Mouse (Mus musculus) limb, embryonic 14.5 days (tissue): ENCODE measurements at regions not wholly inside any gene's neighbourhood (a gene's known extent, or its start where the extent isn't known, plus 50 kb on each side); places are given as distances from the start of the nearest gene placed in this dataset.

Source experiments
- ATAC-seq: fragments of 200-750 bp; cut with Nextera tagmentation; 2 replicates; pipeline ENCODE4 v1.8.0; 2017; ENCODE audit warnings: low read depth, moderate number of reproducible peaks, moderate TSS enrichment; ENCODE audit not compliant: low FRiP score
- DNase-seq: peaks from one replicate; pipeline ENCODE4 v3.0.0-alpha.2; 2015; ENCODE audit warnings: low spot score
- H3K27ac ChIP-seq: fragments of 300-500 bp; sonication (generic); replicated peaks from 2 replicates; pipeline ENCODE4 v1.5.1; 2014; ENCODE audit warnings: low read depth, mild to moderate bottlenecking, low read length, moderate library complexity, mixed read lengths
- H3K27me3 ChIP-seq: fragments of 300-500 bp; sonication (generic); 2 replicates; pipeline ENCODE4 v1.6.1; 2014; ENCODE audit warnings: low read length, mixed read lengths; ENCODE audit not compliant: control insufficient read depth, insufficient read depth
- H3K36me3 ChIP-seq: fragments of 300-500 bp; sonication (generic); 2 replicates; pipeline ENCODE4 v1.6.1; 2014; ENCODE audit warnings: mild to moderate bottlenecking, low read length, moderate library complexity, mixed read lengths; ENCODE audit not compliant: control insufficient read depth, insufficient read depth
- H3K4me1 ChIP-seq: fragments of 300-500 bp; sonication (generic); 2 replicates; pipeline ENCODE4 v1.6.1; 2014; ENCODE audit warnings: antibody characterized with exemption, low read length, mixed read lengths; ENCODE audit not compliant: control insufficient read depth, insufficient read depth
- H3K4me2 ChIP-seq: fragments of 300-500 bp; sonication (generic); replicated peaks from 2 replicates; pipeline ENCODE4 v1.6.1; 2014; ENCODE audit warnings: low read depth, mild to moderate bottlenecking, low read length, moderate library complexity; ENCODE audit not compliant: severe bottlenecking
- H3K4me3 ChIP-seq: fragments of 300-500 bp; sonication (generic); replicated peaks from 2 replicates; pipeline ENCODE4 v1.5.1; 2014; ENCODE audit warnings: low read length
- H3K9ac ChIP-seq: fragments of 300-500 bp; sonication (generic); 2 replicates; pipeline ENCODE4 v1.6.1; 2014; ENCODE audit warnings: mild to moderate bottlenecking, low read depth, low read length, moderate library complexity; ENCODE audit not compliant: severe bottlenecking
- H3K9me3 ChIP-seq: fragments of 300-500 bp; sonication (generic); 2 replicates; pipeline ENCODE4 v1.6.1; 2016; ENCODE audit warnings: low read length; ENCODE audit not compliant: control insufficient read depth
- POLR2A ChIP-seq: fragments of 200-500 bp; IDR thresholded peaks from 2 replicates; pipeline ENCODE4 v1.8.0; 2012; ENCODE audit warnings: inconsistent platforms, mild to moderate bottlenecking, moderate library complexity, borderline replicate concordance; ENCODE audit not compliant: insufficient read depth, insufficient read length; ENCODE audit errors: extremely low read depth
- WGBS: fragments of 180-500 bp; shearing (Covaris S2); extraction: QIAGEN DNeasy Blood & Tissue Kit; methylation state at CpG from one replicate; pipeline ENCODE4 v1.1.7; 2014; 5-methylcytosine and 5-hydroxymethylcytosine counted together

DNA sequence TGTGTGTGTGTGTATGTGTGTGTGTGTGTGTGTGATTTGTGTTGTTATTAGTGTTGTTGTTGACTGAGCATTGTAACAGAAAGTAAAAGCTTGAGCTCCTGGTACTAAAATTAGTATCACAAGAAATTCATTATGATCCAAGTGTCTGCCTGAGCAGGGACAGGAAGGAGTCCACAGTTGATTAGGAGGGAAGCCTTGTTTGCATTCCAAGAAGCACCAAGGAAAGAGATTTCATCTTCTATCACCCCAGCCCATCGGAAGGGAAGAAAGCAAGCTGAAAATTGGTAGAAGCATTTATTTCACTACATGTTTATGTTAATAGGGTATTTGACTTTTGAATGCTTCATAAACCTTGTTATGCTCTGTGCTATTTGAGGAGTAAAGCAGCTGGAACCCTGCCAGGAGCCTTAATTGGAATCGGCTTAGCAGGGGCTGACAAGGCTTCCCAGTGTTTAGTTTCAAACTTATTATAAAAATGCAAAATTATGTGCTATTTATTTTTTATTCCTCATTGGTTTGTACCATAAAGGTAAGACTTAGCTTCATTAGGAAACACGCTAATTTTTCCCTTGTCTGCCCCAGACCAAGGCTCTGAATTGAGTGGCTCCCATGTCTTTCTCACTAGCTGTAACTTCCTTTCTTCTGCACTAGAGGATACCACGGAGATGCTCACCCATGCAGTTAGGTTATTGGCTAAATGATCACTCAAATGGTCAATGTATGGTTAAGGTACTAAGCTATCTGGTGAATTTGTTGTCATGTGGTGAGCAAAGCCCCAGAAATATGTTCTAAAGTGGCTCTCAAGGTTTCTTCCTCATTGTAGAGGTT, 318.6 kb downstream of the Serpinb8 start:
- H3K27me3 ChIP-seq = no peaks in the 10 kb centered on the region
- no peak overlapping the region for H3K27ac ChIP-seq
- DNase-seq = peak; percentile 61
- 37% methylated on average over 4 of the region's 4 CpGs for WGBS
- 0 out of 2 replicates have a peak, but pooled peaks have one; percentile 34 for ATAC-seq
- no peak overlapping the region for H3K4me3 ChIP-seq
- H3K9ac ChIP-seq = no peak overlapping the region
- TF ChIP-seq POLR2A = no peak
- no peaks in the 10 kb centered on the region for H3K36me3 ChIP-seq
- no peaks in the 10 kb centered on the region for H3K9me3 ChIP-seq
- peaks cover 4% of the 10 kb centered on the region; the same call in 1 of the 2 replicates for H3K4me1 ChIP-seq
- no peak overlapping the region for H3K4me2 ChIP-seq

DNA sequence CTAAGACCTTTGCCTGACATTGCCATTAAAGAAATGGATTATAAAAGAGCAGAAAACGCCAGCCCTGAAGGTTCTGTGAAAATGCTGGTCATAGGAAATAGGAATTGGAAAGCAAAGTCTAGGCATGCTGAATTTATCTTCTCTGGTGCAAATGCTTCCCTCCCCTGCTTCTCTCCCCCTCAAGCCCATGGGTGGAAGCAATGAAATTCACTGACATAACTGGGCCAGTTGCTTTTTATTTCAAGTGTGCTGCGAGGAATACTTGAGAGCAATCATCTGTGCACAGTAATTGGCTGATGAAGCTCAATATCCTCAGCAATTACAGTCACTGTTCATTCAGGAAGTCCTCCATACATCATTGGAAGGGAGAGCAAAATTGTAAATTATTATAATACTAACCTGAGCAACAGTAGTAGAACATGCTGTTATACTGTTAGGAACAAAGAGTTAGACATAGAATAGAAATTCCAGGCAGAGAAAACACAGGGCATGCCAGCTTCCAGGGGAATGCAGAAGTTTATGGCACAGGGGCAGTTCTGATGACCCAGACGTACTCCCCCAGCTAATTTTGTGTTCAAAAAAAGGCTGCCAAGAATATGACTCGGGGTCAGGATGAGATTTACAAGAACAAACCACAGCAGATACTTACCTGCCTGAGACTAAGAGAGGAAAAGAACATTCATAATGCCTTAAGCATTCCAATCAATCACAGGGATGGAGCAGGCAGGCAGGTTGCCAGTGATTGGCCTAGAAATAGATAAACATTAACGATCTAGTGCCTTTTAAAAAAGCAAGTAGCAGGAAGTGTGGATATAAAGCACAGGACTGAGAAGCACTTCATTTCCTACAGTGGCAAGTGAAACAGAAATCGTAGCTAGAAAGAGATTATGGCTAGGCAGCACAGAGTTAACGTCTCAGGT, 325.1 kb downstream of the Serpinb8 start:
- TF ChIP-seq POLR2A = no peak
- Histone ChIP-seq H3K4me2 (no peak overlapping the region), H3K9me3 (no peaks in the 10 kb centered on the region), H3K27ac (no peak overlapping the region), H3K36me3 (no peaks in the 10 kb centered on the region), H3K4me3 (no peak overlapping the region), H3K4me1 (peaks cover 6% of the 10 kb centered on the region; the same call in 1 of the 2 replicates), H3K9ac (no peak overlapping the region), H3K27me3 (no peaks in the 10 kb centered on the region)
- 21% methylated on average over 7 of the region's 7 CpGs for WGBS
- ATAC-seq (no peak), DNase-seq (no peak)

DNA sequence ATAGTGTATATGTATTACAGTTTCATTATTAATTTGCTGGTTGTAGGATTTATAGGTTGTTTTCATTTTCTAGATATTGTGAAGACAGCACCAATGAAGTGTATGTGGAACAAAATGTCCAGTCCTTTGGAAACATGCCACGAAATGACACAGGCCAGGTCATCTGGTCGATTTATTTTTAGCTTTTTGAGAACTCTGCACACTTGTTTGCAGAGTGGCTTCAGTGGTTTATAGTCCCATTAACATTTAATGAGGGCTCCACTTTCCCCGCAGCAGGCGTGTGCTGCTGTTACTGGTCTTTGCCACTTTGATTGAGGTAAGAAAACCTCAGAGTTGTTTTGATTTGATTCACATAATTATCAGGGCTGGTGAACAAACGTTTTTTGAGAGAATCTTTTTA, 327.2 kb downstream of the Serpinb8 start:
- no peak overlapping the region for H3K27ac ChIP-seq
- H3K9ac ChIP-seq = no peak overlapping the region
- H3K4me3 ChIP-seq = no peak overlapping the region
- H3K4me2 ChIP-seq = no peak overlapping the region
- DNase-seq = peak; percentile 32
- H3K9me3 ChIP-seq = no peaks in the 10 kb centered on the region
- no peak for ATAC-seq
- no peak for TF ChIP-seq POLR2A
- no peaks in the 10 kb centered on the region for H3K27me3 ChIP-seq
- H3K4me1 ChIP-seq = peaks cover 6% of the 10 kb centered on the region; the same call in 1 of the 2 replicates
- 13% methylated on average over 5 of the region's 5 CpGs for WGBS
- H3K36me3 ChIP-seq = no peaks in the 10 kb centered on the region

DNA sequence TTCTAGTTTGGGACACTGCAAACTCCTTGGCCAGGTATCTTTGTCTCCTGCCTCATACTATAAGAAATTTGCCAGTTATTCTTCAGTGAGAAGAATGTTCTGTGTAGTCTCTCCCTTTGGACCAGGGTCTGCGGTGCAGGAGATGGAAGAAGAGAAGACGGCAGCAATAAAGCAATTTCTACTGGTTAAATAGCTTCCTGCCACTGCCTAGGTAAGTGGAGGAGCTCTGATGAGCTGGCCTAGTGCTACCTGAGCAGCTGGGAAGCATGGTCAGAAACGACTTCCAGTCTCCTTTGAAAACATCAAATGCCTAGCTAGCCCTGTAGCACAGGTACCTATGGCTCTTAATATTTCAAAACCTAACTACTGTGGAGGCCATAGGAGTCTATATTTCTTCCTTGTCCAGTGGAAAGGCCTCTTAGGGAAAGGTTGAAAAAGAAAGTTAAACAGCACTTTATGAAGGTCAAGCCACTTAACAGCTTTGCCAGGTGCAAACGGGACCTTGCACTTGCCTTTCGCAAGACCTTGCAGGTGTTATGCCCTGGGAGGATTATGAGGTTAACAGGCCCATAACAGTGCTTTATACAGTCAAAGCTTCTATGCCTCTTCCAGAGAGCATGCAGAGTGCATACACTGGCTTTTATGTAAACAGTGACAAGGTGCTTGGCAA, 351.9 kb downstream of the Serpinb8 start:
- Histone ChIP-seq H3K4me2 (no peak overlapping the region), H3K4me1 (peaks cover 4% of the 10 kb centered on the region; the same call in 1 of the 2 replicates), H3K36me3 (no peaks in the 10 kb centered on the region), H3K4me3 (no peak overlapping the region), H3K27me3 (no peaks in the 10 kb centered on the region), H3K27ac (no peak overlapping the region), H3K9ac (no peak overlapping the region), H3K9me3 (no peaks in the 10 kb centered on the region)
- TF ChIP-seq POLR2A = no peak
- ATAC-seq (no peak), DNase-seq (no peak)
- 28% methylated on average over 5 of the region's 5 CpGs for WGBS

DNA sequence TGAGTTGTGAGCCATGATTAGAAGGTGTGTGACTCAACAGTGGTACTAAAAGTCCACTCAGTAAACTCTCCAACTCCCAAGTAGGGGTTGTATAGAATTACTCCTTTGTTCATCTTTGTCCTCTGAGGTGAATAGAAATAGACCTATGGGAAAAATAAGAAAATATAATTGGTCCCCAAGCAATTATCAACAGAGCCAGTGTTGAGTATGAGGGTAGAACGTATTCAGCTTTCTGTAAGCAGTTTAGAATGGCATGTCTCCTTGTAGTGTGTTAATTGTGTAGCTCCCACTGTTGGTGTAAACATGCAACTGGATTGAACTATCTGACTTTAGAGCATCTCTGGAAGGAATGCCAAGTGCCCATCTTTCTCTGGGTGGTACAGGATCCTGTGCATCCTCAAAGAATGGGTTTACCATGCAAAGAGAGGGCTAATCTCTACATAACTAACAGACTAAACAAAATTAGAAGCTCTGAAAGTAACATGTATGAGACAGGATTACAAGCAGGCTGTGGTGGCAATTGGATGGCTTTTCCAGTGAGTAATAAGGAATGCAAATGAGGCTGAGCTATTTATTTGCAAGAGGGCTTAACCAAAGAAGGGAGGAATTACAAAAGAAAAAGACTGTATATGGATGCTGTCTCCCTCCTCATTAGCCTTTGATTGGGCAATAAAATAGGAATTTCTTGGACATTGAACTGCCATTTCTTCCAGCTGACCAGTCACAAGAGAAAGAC, 356.6 kb downstream of the Serpinb8 start:
- WGBS = 54% methylated on average over 1 of the region's 1 CpGs
- no peak for ATAC-seq
- H3K9ac ChIP-seq = no peak overlapping the region

More for the DNA sequence above, 356.6 kb downstream of the Serpinb8 start:
- Histone ChIP-seq H3K9me3 (no peaks in the 10 kb centered on the region), H3K27me3 (no peaks in the 10 kb centered on the region), H3K27ac (no peak overlapping the region), H3K4me3 (no peak overlapping the region), H3K4me1 (peaks cover 4% of the 10 kb centered on the region; the same call in 1 of the 2 replicates), H3K4me2 (no peak overlapping the region), H3K36me3 (no peaks in the 10 kb centered on the region)
- no peak for DNase-seq
- TF ChIP-seq POLR2A = no peak
